Mouse (Mus musculus): ENCODE measurements around the gene Hist1h1t. TPM values are rescaled to one million over a fixed set of nuclear protein-coding genes. Genes with fewer than 3 reads are reported as not detected.
"Not testable (repeated sequence)": the region's sequence is repeated elsewhere in the genome, so short reads cannot be mapped to it uniquely, and the experiment has no call there.

Hist1h1t gene
- not detected for total RNA-seq (2021)
- long read RNA-seq = 0 reads

- no peak for DNase-seq (ENCODE audit: low spot score in 2 of 2)
Observed at GRCm38 (mm10) chr13:23695514-23695913, at the start of gene Hist1h1t. Gene Hist1h1t, plus strand, starts transcription at chr13:23695814.

- no peak for DNase-seq (ENCODE audit: low spot score in 2 of 2)
Observed at GRCm38 (mm10) chr13:23659636-23660366, 35.8 kb upstream of the Hist1h1t start.

DNA sequence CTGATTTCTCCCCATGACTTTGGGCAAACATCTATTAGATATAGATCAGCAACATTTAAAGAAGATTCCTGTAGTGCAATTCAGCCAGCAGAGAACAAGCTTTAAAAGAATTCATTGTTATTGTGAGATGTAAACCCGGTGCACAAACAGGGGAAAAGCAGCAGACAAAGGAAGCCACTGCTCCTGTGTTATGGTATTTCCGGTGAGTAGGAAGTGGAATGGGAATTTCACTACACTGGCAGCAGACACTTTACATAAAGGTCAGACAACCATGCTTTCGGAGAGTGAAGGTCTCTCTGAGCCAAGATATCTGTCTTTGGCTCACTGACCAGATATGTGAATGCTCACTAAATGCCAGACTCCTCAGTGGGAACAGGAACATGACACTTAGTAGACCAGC is 33.1 kb upstream of the Hist1h1t start:
- no peak for DNase-seq (ENCODE audit: low spot score in 2 of 2)

DNA sequence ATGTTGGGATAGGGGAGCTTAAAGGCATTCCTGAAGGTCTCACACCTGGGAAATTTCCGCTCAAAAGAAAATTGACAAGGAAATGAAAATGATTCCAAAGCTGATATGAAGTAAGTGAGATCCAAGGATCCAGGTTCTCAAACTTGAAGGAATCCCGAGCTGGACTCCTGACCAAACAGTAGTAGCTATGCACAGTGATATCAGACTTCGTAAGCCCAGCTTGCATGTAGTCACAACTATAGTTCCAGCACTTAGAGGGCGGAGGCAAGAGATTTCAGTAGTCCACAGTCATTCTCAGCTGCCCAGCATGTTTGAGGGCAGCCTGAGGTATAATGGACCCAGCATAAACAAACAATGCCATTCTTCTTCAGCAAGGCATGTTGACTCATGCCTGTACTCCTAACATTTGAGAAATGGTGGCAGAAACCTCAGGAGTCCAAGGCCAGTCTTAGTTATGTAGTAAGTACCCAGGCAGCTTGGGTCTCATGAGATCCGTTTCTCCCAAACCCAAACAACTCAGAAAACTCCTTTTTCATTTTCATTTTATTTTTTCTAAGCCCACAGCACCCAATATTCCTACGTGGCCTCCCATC is 13.5 kb upstream of the Hist1h1t start:
- no peak for DNase-seq (ENCODE audit: low spot score in 2 of 2)

- no peak for DNase-seq (ENCODE audit: low spot score in 2 of 2)
Observed at GRCm38 (mm10) chr13:23682623-23682946, 13.0 kb upstream of the Hist1h1t start.

GRCm38 (mm10) chr13:23682947-23683754 is 12.5 kb upstream of the Hist1h1t start:
- not testable (repeated sequence) for DNase-seq (ENCODE audit: low spot score in 2 of 2)

DNA sequence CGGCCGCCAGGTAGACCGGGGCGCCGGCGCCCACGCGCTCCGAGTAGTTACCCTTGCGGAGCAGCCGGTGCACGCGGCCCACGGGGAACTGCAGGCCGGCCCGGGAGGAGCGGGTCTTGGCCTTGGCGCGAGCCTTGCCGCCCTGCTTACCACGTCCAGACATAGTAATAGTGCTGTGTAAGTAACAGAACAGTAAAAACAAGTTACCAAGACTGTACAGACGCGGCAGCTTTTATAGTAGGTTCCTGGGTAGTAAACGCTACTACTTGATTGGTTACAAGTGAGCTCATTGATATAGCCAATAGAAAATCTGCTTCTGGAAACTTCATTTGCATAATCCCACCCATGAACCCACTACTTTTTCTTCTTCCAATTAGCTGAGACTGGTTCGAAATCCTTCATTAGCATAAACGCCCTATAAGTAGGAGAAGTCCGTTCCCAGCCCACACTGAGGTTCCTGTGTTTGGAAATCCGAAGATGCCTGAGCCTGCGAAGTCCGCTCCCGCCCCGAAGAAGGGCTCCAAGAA is 11.8 kb upstream of the Hist1h1t start, which contains the start of the genes Hist1h2ac and Hist1h2bc:
TSS of gene Hist1h2ac (minus strand) at position 194 of the 527 bp plus-strand sequence.
TSS of gene Hist1h2bc (plus strand) at position 445 of the 527 bp plus-strand sequence.
- DNase-seq (ENCODE audit: low spot score in 2 of 2) = peak; percentile 85 to 93

GRCm38 (mm10) chr13:23684295-23684945 is 11.2 kb upstream of the Hist1h1t start:
- DNase-seq (ENCODE audit: low spot score in 2 of 2) = peak; percentile 27 to 70

GRCm38 (mm10) chr13:23685121-23685861 is 10.3 kb upstream of the Hist1h1t start:
- peak in 1 of 2 experiments; percentile 52 for DNase-seq (ENCODE audit: low spot score in 2 of 2)

DNA sequence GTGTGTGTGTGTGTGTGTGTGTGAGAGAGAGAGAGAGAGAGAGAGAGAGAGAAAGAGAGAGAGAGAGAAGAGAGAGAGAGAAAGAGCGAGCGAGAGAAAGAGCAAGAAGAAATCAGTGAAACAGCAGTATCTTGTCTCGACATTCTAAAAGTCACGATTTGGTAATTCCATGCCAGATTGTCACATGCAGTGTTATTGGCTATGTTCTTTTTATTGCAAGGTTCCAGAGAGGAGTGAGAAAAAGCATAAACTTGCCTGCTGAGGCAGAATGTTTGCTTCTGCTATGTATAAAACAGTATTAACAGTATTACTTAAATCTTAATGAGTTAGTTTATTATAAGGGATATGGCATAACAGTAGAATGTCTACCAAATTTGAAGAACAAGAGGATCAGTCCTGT is 9.6 kb upstream of the Hist1h1t start:
- no peak for DNase-seq (ENCODE audit: low spot score in 2 of 2)

DNA sequence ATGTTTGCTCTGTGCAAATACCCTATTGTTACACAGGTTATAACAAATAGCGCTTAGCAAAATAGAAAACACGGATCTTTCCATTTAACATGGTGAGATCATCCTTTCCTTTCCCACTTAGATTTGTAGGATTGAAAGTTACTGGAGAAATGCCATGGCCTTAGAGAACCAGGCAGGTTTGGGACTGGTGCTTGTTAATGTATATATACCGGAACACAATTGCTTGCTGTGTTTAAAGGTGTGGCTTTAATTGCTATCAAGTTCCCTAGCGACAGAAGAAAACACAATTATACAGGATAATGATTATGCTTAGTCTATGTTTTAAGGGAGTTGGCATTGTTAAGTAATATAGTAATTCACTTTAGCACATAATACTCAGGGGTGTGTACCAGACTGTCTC is 8.4 kb upstream of the Hist1h1t start:
- no peak for DNase-seq (ENCODE audit: low spot score in 2 of 2)

GRCm38 (mm10) chr13:23687907-23688306 is 7.7 kb upstream of the Hist1h1t start:
- no peak for DNase-seq (ENCODE audit: low spot score in 2 of 2)

- no peak for DNase-seq (ENCODE audit: low spot score in 2 of 2)
Observed at GRCm38 (mm10) chr13:23688956-23689355, 6.7 kb upstream of the Hist1h1t start.

DNA sequence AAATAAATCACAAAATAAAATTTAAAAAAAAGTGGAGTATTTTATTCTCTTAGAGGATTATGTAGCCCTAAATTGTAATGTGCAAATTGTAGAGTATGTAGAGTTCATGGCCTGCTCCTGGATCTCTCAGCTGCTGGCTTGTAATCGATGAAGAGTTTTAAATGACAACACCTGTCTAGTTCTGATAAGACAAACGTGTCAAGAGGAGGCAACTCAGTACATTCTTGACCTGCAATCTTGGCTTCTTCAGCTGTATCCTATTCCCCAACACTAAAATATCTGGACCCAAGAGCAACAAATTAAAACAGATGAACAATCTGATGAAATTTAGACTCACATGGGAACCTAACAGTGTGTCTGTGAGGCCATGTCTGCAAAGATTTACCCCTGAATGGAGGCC is 6.2 kb upstream of the Hist1h1t start:
- DNase-seq (ENCODE audit: low spot score in 2 of 2) = no peak

- DNase-seq (ENCODE audit: low spot score in 2 of 2) = no peak
Observed at GRCm38 (mm10) chr13:23693856-23694440, 1.7 kb upstream of the Hist1h1t start.

- DNase-seq (ENCODE audit: low spot score in 2 of 2) = no peak
Observed at GRCm38 (mm10) chr13:23694956-23695355, 658 bp upstream of the Hist1h1t start.

DNA sequence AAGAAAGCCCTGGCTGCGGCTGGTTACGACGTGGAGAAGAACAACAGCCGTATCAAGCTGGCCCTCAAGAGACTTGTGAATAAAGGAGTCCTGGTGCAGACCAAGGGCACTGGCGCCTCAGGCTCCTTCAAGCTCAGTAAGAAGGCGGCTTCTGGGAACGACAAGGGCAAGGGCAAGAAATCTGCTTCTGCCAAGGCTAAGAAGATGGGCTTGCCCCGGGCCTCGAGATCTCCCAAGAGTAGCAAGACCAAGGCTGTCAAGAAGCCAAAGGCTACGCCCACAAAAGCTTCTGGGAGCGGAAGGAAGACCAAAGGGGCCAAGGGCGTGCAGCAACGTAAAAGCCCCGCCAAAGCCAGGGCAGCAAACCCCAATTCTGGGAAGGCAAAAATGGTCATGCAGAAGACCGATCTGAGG is 454 bp downstream of the Hist1h1t start:
- no peak for DNase-seq (ENCODE audit: low spot score in 2 of 2)

GRCm38 (mm10) chr13:23697491-23698299 is 2.1 kb downstream of the Hist1h1t start:
- DNase-seq (ENCODE audit: low spot score in 2 of 2) = peak in 1 of 2 experiments; percentile 53

- peak; percentile 98 to 99 for DNase-seq (ENCODE audit: low spot score in 2 of 2)
Observed at GRCm38 (mm10) chr13:23698300-23698693, 2.7 kb downstream of the Hist1h1t start, which contains the start of gene Hist1h4c. Gene Hist1h4c, minus strand, starts transcription at chr13:23698454.
